Mouse (Mus musculus): ENCODE measurements at regions not wholly inside any gene's neighbourhood (a gene's known extent, or its start where the extent isn't known, plus 50 kb on each side); places are given as distances from the start of the nearest gene placed in this dataset.
A peak's percentile ranks its signal among the peaks of the same experiment; 100 is the strongest.

GRCm38 (mm10) chr14:97694238-97694637 is 475.3 kb downstream of the Dach1 start:
- Histone ChIP-seq H3K4me2 (ENCODE audit: low read depth, low read length) (no peak overlapping the region), H3K27ac (ENCODE audit: low read length) (no peak overlapping the region), H3K36me3 (ENCODE audit: control insufficient read depth, insufficient read depth, low read length) (no peaks in the 10 kb centered on the region), H3K9ac (ENCODE audit: low read length) (no peak overlapping the region), H3K27me3 (ENCODE audit: control insufficient read depth, insufficient read depth, low read length) (no peaks in the 10 kb centered on the region), H3K4me3 (replicated peaks; ENCODE audit: low read length) (no peak overlapping the region), H3K4me1 (ENCODE audit: control insufficient read depth, insufficient read depth, low read length) (no peaks in the 10 kb centered on the region), H3K9me3 (replicated peaks; ENCODE audit: control insufficient read depth, low read length) (no peaks in the 10 kb centered on the region)
- no peak for ATAC-seq (ENCODE audit: insufficient read depth, low FRiP score)
- 98% methylated on average over 1 of the region's 1 CpGs for WGBS

- H3K36me3 ChIP-seq (ENCODE audit: control insufficient read depth, insufficient read depth, low read length) = no peaks in the 10 kb centered on the region
- H3K4me2 ChIP-seq (ENCODE audit: low read depth, low read length) = no peak overlapping the region
- no peak for ATAC-seq (ENCODE audit: insufficient read depth, low FRiP score)
- H3K4me1 ChIP-seq (ENCODE audit: control insufficient read depth, insufficient read depth, low read length) = no peaks in the 10 kb centered on the region
- no peak overlapping the region for H3K27ac ChIP-seq (ENCODE audit: low read length)
- no peak overlapping the region for H3K9ac ChIP-seq (ENCODE audit: low read length)
- no peaks in the 10 kb centered on the region for H3K27me3 ChIP-seq (ENCODE audit: control insufficient read depth, insufficient read depth, low read length)
- no peak overlapping the region for H3K4me3 ChIP-seq (replicated peaks; ENCODE audit: low read length)
- no peaks in the 10 kb centered on the region for H3K9me3 ChIP-seq (replicated peaks; ENCODE audit: control insufficient read depth, low read length)
- WGBS = 70% methylated on average over 3 of the region's 3 CpGs
These were observed 484.9 kb downstream of the Dach1 start for GRCm38 (mm10) chr14:97684617-97685016.

- no peak for ATAC-seq (ENCODE audit: insufficient read depth, low FRiP score)
- Histone ChIP-seq H3K4me2 (ENCODE audit: low read depth, low read length) (no peak overlapping the region), H3K36me3 (ENCODE audit: control insufficient read depth, insufficient read depth, low read length) (no peaks in the 10 kb centered on the region), H3K4me3 (replicated peaks; ENCODE audit: low read length) (no peak overlapping the region), H3K9ac (ENCODE audit: low read length) (no peak overlapping the region), H3K4me1 (ENCODE audit: control insufficient read depth, insufficient read depth, low read length) (no peaks in the 10 kb centered on the region), H3K27me3 (ENCODE audit: control insufficient read depth, insufficient read depth, low read length) (no peaks in the 10 kb centered on the region), H3K9me3 (replicated peaks; ENCODE audit: control insufficient read depth, low read length) (no peaks in the 10 kb centered on the region), H3K27ac (ENCODE audit: low read length) (no peak overlapping the region)
- 61% methylated on average over 2 of the region's 2 CpGs for WGBS
These were observed 501.8 kb downstream of the Dach1 start for GRCm38 (mm10) chr14:97667806-97668205.

- no peak overlapping the region for H3K27ac ChIP-seq (ENCODE audit: low read length)
- 88% methylated on average over 4 of the region's 4 CpGs for WGBS
- no peaks in the 10 kb centered on the region for H3K4me1 ChIP-seq (ENCODE audit: control insufficient read depth, insufficient read depth, low read length)
- H3K4me3 ChIP-seq (replicated peaks; ENCODE audit: low read length) = no peak overlapping the region
- no peak overlapping the region for H3K4me2 ChIP-seq (ENCODE audit: low read depth, low read length)
- no peaks in the 10 kb centered on the region for H3K27me3 ChIP-seq (ENCODE audit: control insufficient read depth, insufficient read depth, low read length)
- ATAC-seq (ENCODE audit: insufficient read depth, low FRiP score) = no peak
- no peak overlapping the region for H3K9ac ChIP-seq (ENCODE audit: low read length)
- H3K9me3 ChIP-seq (replicated peaks; ENCODE audit: control insufficient read depth, low read length) = no peaks in the 10 kb centered on the region
- H3K36me3 ChIP-seq (ENCODE audit: control insufficient read depth, insufficient read depth, low read length) = no peaks in the 10 kb centered on the region
These were observed 531.3 kb downstream of the Dach1 start for GRCm38 (mm10) chr14:97638187-97638792.

GRCm38 (mm10) chr14:97611438-97611837 is 558.1 kb downstream of the Dach1 start:
- WGBS = 40% methylated on average over 1 of the region's 1 CpGs

GRCm38 (mm10) chr14:97596694-97597093 is 572.9 kb downstream of the Dach1 start:
- Histone ChIP-seq H3K36me3 (ENCODE audit: control insufficient read depth, insufficient read depth, low read length) (no peaks in the 10 kb centered on the region), H3K27ac (ENCODE audit: low read length) (no peak overlapping the region), H3K4me1 (ENCODE audit: control insufficient read depth, insufficient read depth, low read length) (no peaks in the 10 kb centered on the region), H3K4me2 (ENCODE audit: low read depth, low read length) (no peak overlapping the region), H3K4me3 (replicated peaks; ENCODE audit: low read length) (no peak overlapping the region), H3K27me3 (ENCODE audit: control insufficient read depth, insufficient read depth, low read length) (no peaks in the 10 kb centered on the region), H3K9me3 (replicated peaks; ENCODE audit: control insufficient read depth, low read length) (no peaks in the 10 kb centered on the region), H3K9ac (ENCODE audit: low read length) (no peak overlapping the region)
- WGBS = 68% methylated on average over 5 of the region's 5 CpGs
- ATAC-seq (ENCODE audit: insufficient read depth, low FRiP score) = no peak

More at GRCm38 (mm10) chr14:97611438-97611837, 558.1 kb downstream of the Dach1 start:
- H3K9ac ChIP-seq (ENCODE audit: low read length) = no peak overlapping the region
- no peak for ATAC-seq (ENCODE audit: insufficient read depth, low FRiP score)
- H3K4me3 ChIP-seq (replicated peaks; ENCODE audit: low read length) = no peak overlapping the region
- H3K27ac ChIP-seq (ENCODE audit: low read length) = no peak overlapping the region
- no peaks in the 10 kb centered on the region for H3K27me3 ChIP-seq (ENCODE audit: control insufficient read depth, insufficient read depth, low read length)
- H3K4me1 ChIP-seq (ENCODE audit: control insufficient read depth, insufficient read depth, low read length) = no peaks in the 10 kb centered on the region
- no peak overlapping the region for H3K4me2 ChIP-seq (ENCODE audit: low read depth, low read length)
- no peaks in the 10 kb centered on the region for H3K9me3 ChIP-seq (replicated peaks; ENCODE audit: control insufficient read depth, low read length)
- no peaks in the 10 kb centered on the region for H3K36me3 ChIP-seq (ENCODE audit: control insufficient read depth, insufficient read depth, low read length)

GRCm38 (mm10) chr14:97588611-97589010 is 581.0 kb downstream of the Dach1 start:
- Histone ChIP-seq H3K4me1 (ENCODE audit: control insufficient read depth, insufficient read depth, low read length) (peaks cover 4% of the 10 kb centered on the region; the same call in 1 of the 2 replicates), H3K36me3 (ENCODE audit: control insufficient read depth, insufficient read depth, low read length) (no peaks in the 10 kb centered on the region), H3K9ac (ENCODE audit: low read length) (no peak overlapping the region), H3K27ac (ENCODE audit: low read length) (no peak overlapping the region), H3K4me2 (ENCODE audit: low read depth, low read length) (peak overlapping the region; percentile 34; the same call in 1 of the 2 replicates), H3K27me3 (ENCODE audit: control insufficient read depth, insufficient read depth, low read length) (no peaks in the 10 kb centered on the region), H3K9me3 (replicated peaks; ENCODE audit: control insufficient read depth, low read length) (no peaks in the 10 kb centered on the region), H3K4me3 (replicated peaks; ENCODE audit: low read length) (no peak overlapping the region)
- WGBS = 48% methylated on average over 4 of the region's 4 CpGs
- ATAC-seq (ENCODE audit: insufficient read depth, low FRiP score) = no peak

GRCm38 (mm10) chr14:97588182-97588581 is 581.4 kb downstream of the Dach1 start:
- H3K27me3 ChIP-seq (ENCODE audit: control insufficient read depth, insufficient read depth, low read length) = no peaks in the 10 kb centered on the region
- no peaks in the 10 kb centered on the region for H3K36me3 ChIP-seq (ENCODE audit: control insufficient read depth, insufficient read depth, low read length)
- H3K9me3 ChIP-seq (replicated peaks; ENCODE audit: control insufficient read depth, low read length) = no peaks in the 10 kb centered on the region
- H3K4me3 ChIP-seq (replicated peaks; ENCODE audit: low read length) = no peak overlapping the region
- H3K27ac ChIP-seq (ENCODE audit: low read length) = no peak overlapping the region
- H3K9ac ChIP-seq (ENCODE audit: low read length) = no peak overlapping the region
- H3K4me1 ChIP-seq (ENCODE audit: control insufficient read depth, insufficient read depth, low read length) = peaks cover 4% of the 10 kb centered on the region; the same call in 1 of the 2 replicates
- peak overlapping the region; percentile 34; the same call in 1 of the 2 replicates for H3K4me2 ChIP-seq (ENCODE audit: low read depth, low read length)
- peak; percentile 74; the same call in 1 of the 2 replicates for ATAC-seq (ENCODE audit: insufficient read depth, low FRiP score)
- 25% methylated on average over 7 of the region's 7 CpGs for WGBS

GRCm38 (mm10) chr14:97586962-97587361 is 582.6 kb downstream of the Dach1 start:
- Histone ChIP-seq H3K9me3 (replicated peaks; ENCODE audit: control insufficient read depth, low read length) (no peaks in the 10 kb centered on the region), H3K4me2 (ENCODE audit: low read depth, low read length) (no peak overlapping the region), H3K36me3 (ENCODE audit: control insufficient read depth, insufficient read depth, low read length) (no peaks in the 10 kb centered on the region), H3K4me1 (ENCODE audit: control insufficient read depth, insufficient read depth, low read length) (peaks cover 4% of the 10 kb centered on the region; the same call in 1 of the 2 replicates), H3K27ac (ENCODE audit: low read length) (no peak overlapping the region), H3K9ac (ENCODE audit: low read length) (no peak overlapping the region), H3K27me3 (ENCODE audit: control insufficient read depth, insufficient read depth, low read length) (no peaks in the 10 kb centered on the region), H3K4me3 (replicated peaks; ENCODE audit: low read length) (no peak overlapping the region)
- ATAC-seq (ENCODE audit: insufficient read depth, low FRiP score) = no peak
- 14% methylated on average over 4 of the region's 4 CpGs for WGBS
